Mouse (Mus musculus) bone marrow, adult 2 months (tissue): ENCODE measurements at regions not wholly inside any gene's neighbourhood (a gene's known extent, or its start where the extent isn't known, plus 50 kb on each side); places are given as distances from the start of the nearest gene placed in this dataset.

ENCODE experiments used
- CTCF ChIP-seq: fragments of 200-500 bp; IDR thresholded peaks from 2 replicates; pipeline ENCODE4 v1.5.1; 2011; ENCODE audit warnings: low read length, control low read depth; ENCODE audit not compliant: control insufficient read depth, insufficient read depth
- POLR2A ChIP-seq: fragments of 200-500 bp; IDR thresholded peaks from 2 replicates; pipeline ENCODE4 v1.6.1; 2011; ENCODE audit warnings: low read depth, mild to moderate bottlenecking, control low read depth, low read length, borderline replicate concordance; ENCODE audit not compliant: control insufficient read depth

DNA sequence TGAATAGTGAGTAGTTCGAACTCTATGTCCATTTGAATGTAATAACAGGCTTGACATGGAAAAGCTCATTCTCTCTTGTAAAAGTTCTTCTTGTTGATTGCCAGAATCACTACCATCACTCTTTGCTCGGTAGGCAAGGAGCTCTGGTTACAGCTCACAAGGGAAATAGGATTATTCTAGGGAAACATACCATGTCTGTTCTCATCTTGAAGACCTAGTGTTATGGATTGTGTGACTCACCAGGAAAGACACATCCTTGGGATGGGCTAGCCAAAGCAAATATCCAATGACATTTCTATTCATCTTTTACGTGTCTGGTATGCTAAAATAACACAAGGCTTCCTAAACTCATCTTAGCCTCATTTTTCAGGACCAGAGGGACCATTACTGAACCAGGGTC, 155.4 kb upstream of the Slc25a13 start:
- TF ChIP-seq POLR2A (no peak), CTCF (no peak)
